Mouse (Mus musculus) hindbrain, embryonic 11.5 days (tissue): ENCODE measurements around the gene Dennd6b. TPM values are rescaled to one million over a fixed set of nuclear protein-coding genes. Genes with fewer than 3 reads are reported as not detected.

Experiments
- ATAC-seq: fragments of 200-750 bp; cut with Nextera tagmentation; 2 replicates; pipeline ENCODE4 v1.8.0; 2017; ENCODE audit warnings: mild to moderate bottlenecking, moderate TSS enrichment, moderate library complexity; ENCODE audit not compliant: low FRiP score
- DNase-seq: peaks from one replicate; pipeline ENCODE4 v3.0.0-alpha.2; 2015; ENCODE audit warnings: low spot score
- H3K27ac ChIP-seq: fragments of 300-500 bp; sonication (generic); 2 replicates; pipeline ENCODE4 v1.5.1; 2014; ENCODE audit warnings: mild to moderate bottlenecking, low read depth, low read length
- H3K27me3 ChIP-seq: fragments of 300-500 bp; sonication (generic); 2 replicates; pipeline ENCODE4 v1.6.1; 2014; ENCODE audit warnings: mild to moderate bottlenecking, low read length, moderate library complexity, mixed read lengths; ENCODE audit not compliant: control insufficient read depth, insufficient read depth
- H3K36me3 ChIP-seq: fragments of 300-500 bp; sonication (generic); 2 replicates; pipeline ENCODE4 v1.6.1; 2014; ENCODE audit warnings: mild to moderate bottlenecking, low read length, moderate library complexity, mixed read lengths; ENCODE audit not compliant: control insufficient read depth, insufficient read depth
- H3K4me1 ChIP-seq: fragments of 300-500 bp; sonication (generic); replicated peaks from 2 replicates; pipeline ENCODE4 v1.6.1; 2014; ENCODE audit warnings: low read length, mixed read lengths; ENCODE audit not compliant: control insufficient read depth, insufficient read depth
- H3K4me2 ChIP-seq: fragments of 300-500 bp; sonication (generic); replicated peaks from 2 replicates; pipeline ENCODE4 v1.6.1; 2014; ENCODE audit warnings: mild to moderate bottlenecking, low read depth, low read length
- H3K4me3 ChIP-seq: fragments of 300-500 bp; sonication (generic); 2 replicates; pipeline ENCODE4 v1.5.1; 2014; ENCODE audit warnings: low read depth, low read length
- H3K9ac ChIP-seq: fragments of 300-500 bp; sonication (generic); 2 replicates; pipeline ENCODE4 v1.6.1; 2014; ENCODE audit warnings: low read depth, low read length
- H3K9me3 ChIP-seq: fragments of 300-500 bp; sonication (generic); 2 replicates; pipeline ENCODE4 v1.6.1; 2016; ENCODE audit warnings: low read length; ENCODE audit not compliant: control insufficient read depth
- WGBS: fragments of 180-500 bp; shearing (Covaris S2); extraction: QIAGEN DNeasy Blood & Tissue Kit; methylation state at CpG from one replicate; pipeline ENCODE4 v1.1.7; 2014; 5-methylcytosine and 5-hydroxymethylcytosine counted together
- polyA plus RNA-seq: library from polyadenylated mRNA; unstranded; fragments of >200 nt; fragmentation: Nextera tagmentation; extraction: Ambion mirVana; gene quantifications from 2 replicates; pipeline ENCODE4 v1.2.1, GENCODE M21; 2014

Dennd6b gene
- polyA plus RNA-seq, 1 experiment from 2014 or later, result 31.2 TPM

DNA sequence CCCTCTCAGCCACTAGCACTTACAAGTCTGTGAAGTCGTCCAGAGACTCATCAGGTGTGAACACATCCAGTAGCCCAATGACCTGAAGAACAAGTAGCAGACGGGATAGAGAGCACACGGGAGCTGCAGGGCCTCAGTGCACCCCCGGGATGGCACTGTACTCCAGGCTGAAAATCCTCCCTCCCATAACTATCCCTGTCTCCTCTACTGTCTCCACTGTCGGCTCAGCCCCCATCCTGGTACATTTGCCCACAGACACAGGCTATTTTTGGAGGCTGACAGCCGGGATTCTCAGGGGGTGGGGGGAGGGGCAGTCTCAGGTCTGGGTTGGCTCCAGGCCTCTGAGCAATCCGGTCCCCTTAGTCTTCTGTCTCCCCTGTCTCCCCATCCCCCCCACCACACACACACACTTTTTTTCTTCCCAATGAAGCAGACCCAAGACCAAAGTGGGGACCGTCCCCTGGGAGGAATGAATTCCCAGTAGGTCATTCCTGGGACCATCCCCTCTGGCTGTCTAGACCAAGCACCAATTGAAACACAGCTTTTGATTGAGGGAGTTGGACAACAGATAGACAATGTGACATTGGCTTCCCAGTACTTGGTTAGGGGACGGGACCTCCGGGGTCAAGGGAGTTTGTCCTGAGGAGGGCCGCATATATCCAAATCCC lies 58.8 kb downstream of the Dennd6b start:
- ATAC-seq, result no peak
- WGBS, result 76% methylated on average over 11 of the region's 11 CpGs
- H3K4me3 ChIP-seq, result no peak overlapping the region
- no peak for DNase-seq
- no peak overlapping the region for H3K9ac ChIP-seq
- no peaks in the 10 kb centered on the region for H3K36me3 ChIP-seq
- no peak overlapping the region for H3K4me2 ChIP-seq
- H3K9me3 ChIP-seq, result no peaks in the 10 kb centered on the region
- no peak overlapping the region for H3K27ac ChIP-seq
- no peaks in the 10 kb centered on the region for H3K27me3 ChIP-seq
- peaks cover 2% of the 10 kb centered on the region; the same call in 1 of the 2 replicates for H3K4me1 ChIP-seq

DNA sequence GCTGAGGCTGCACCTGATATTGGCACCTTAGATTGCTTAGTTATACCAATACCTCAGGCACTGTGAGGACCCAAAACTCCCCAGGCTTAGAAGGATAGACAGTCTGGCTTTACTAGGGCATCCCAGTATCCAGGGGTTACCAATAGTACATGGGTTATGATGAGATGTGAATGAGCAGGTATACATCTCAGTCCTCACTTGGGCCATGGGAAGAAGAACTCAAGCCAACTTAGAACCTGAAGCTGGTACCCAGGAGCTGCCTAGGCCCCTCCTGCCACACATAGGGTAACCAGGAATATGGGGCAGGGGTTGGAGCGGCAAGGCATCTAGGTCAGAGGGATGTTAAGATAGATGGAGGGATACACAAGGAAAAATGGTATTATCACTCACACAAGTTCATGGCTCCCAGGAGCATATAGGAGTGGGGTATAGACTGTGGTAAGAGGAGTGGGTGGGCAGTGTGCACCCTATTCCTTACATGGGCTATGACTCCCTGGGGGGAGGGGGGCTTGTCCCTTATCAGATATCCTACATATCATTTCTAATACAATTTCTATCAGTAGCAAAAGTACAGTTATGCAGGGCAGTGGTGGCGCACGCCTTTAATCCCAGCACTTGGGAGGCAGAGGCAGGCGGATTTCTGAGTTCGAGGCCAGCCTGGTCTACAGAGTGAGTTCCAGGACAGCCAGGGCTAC lies 59.7 kb downstream of the Dennd6b start:
- Histone ChIP-seq H3K9me3 (no peaks in the 10 kb centered on the region), H3K27me3 (no peaks in the 10 kb centered on the region), H3K4me1 (peaks cover 2% of the 10 kb centered on the region; the same call in 1 of the 2 replicates), H3K9ac (no peak overlapping the region), H3K4me3 (no peak overlapping the region), H3K4me2 (no peak overlapping the region), H3K36me3 (no peaks in the 10 kb centered on the region), H3K27ac (no peak overlapping the region)
- WGBS, result 99% methylated on average over 5 of the region's 5 CpGs
- ATAC-seq (no peak), DNase-seq (no peak)

Other genes starting within 250 kb of the Dennd6b start
- gene Ttll8, start 242.1 kb downstream of the Dennd6b start, polyA plus RNA-seq, result 0.15 TPM in 1 of 2 replicates, not detected in the other
- 3.7 and 4.1 TPM in 2 replicates for gene Mlc1, start 217.5 kb downstream of the Dennd6b start, polyA plus RNA-seq
- gene Mov10l1, start 213.6 kb downstream of the Dennd6b start, polyA plus RNA-seq, result 0.15 TPM in 1 of 2 replicates, not detected in the other
- 0.33 and 0.94 TPM in 2 replicates for gene Panx2, start 136.8 kb downstream of the Dennd6b start, polyA plus RNA-seq
- 39.5 and 42.1 TPM in 2 replicates for gene Trabd, start 121.4 kb downstream of the Dennd6b start, polyA plus RNA-seq
- gene Selenoo, start 107.4 kb downstream of the Dennd6b start, polyA plus RNA-seq, result 17.2 and 20.4 TPM in 2 replicates
- gene Tubgcp6, start 73.4 kb downstream of the Dennd6b start, polyA plus RNA-seq, result 17.5 and 17.6 TPM in 2 replicates
- gene Hdac10, start 67.8 kb downstream of the Dennd6b start, polyA plus RNA-seq, result 9.4 and 10.7 TPM in 2 replicates
- 16.5 and 17.8 TPM in 2 replicates for gene Mapk12, start 55.8 kb downstream of the Dennd6b start, polyA plus RNA-seq
- gene Mapk11, start 46.9 kb downstream of the Dennd6b start, polyA plus RNA-seq, result 38.5 and 40.4 TPM in 2 replicates
- 97.4 and 104 TPM in 2 replicates for gene Plxnb2, start 15.7 kb downstream of the Dennd6b start, polyA plus RNA-seq
- 42.1 and 46.0 TPM in 2 replicates for gene Ppp6r2, start 15.1 kb upstream of the Dennd6b start, polyA plus RNA-seq
- 57.4 and 66.4 TPM in 2 replicates for gene Sbf1, start 118.8 kb upstream of the Dennd6b start, polyA plus RNA-seq
- 0.12 TPM in 1 of 2 replicates, not detected in the other for gene Adm2, start 126.2 kb upstream of the Dennd6b start, polyA plus RNA-seq
- gene Miox, start 137.9 kb upstream of the Dennd6b start, polyA plus RNA-seq, result not detected in 2 replicates
- gene Lmf2, start 159.2 kb upstream of the Dennd6b start, polyA plus RNA-seq, result 25.4 and 26.8 TPM in 2 replicates
- 133 and 140 TPM in 2 replicates for gene Ncaph2, start 159.2 kb upstream of the Dennd6b start, polyA plus RNA-seq
- 7.4 and 7.9 TPM in 2 replicates for gene Sco2, start 177.3 kb upstream of the Dennd6b start, polyA plus RNA-seq
- gene Tymp, start 180.5 kb upstream of the Dennd6b start, polyA plus RNA-seq, result 1.4 and 1.7 TPM in 2 replicates
- gene Odf3b, start 182.8 kb upstream of the Dennd6b start, polyA plus RNA-seq, result 1.7 and 2.6 TPM in 2 replicates
- gene Klhdc7b, start 188.4 kb upstream of the Dennd6b start, polyA plus RNA-seq, result not detected in 2 replicates
- gene Syce3, start 214.0 kb upstream of the Dennd6b start, polyA plus RNA-seq, result not detected in 2 replicates
- 0.73 and 0.93 TPM in 2 replicates for gene Cpt1b, start 229.4 kb upstream of the Dennd6b start, polyA plus RNA-seq
- 2.6 and 4.0 TPM in 2 replicates for gene C730034F03Rik, start 233.1 kb upstream of the Dennd6b start, polyA plus RNA-seq
- gene Gm44502, start 233.2 kb upstream of the Dennd6b start, polyA plus RNA-seq, result not detected in 2 replicates
- gene Chkb, start 233.4 kb upstream of the Dennd6b start, polyA plus RNA-seq, result 54.7 and 63.4 TPM in 2 replicates